Mouse (Mus musculus): Measurements from ENCODE around the gene Tpcn2. TPM values are rescaled to one million over a fixed set of nuclear protein-coding genes. Genes with fewer than 3 reads are reported as not detected.

Gene Tpcn2
- total RNA-seq, 2 experiments from 2014 or later, result 9.4 to 11.7 TPM

GRCm38 (mm10) chr7:145159283-145160240 is 124.2 kb downstream of the Tpcn2 start:
- peak in 1 of 2 experiments; percentile 50 for DNase-seq (ENCODE audit: low spot score in 2 of 2)

GRCm38 (mm10) chr7:145155666-145156065 is 128.1 kb downstream of the Tpcn2 start:
- no peak for DNase-seq (ENCODE audit: low spot score in 2 of 2)

- no peak for DNase-seq (ENCODE audit: low spot score in 2 of 2)
Observed at GRCm38 (mm10) chr7:145154066-145154465, 129.7 kb downstream of the Tpcn2 start.

- DNase-seq (ENCODE audit: low spot score in 2 of 2), result no peak
Observed at GRCm38 (mm10) chr7:145151845-145152244, 132.0 kb downstream of the Tpcn2 start.

GRCm38 (mm10) chr7:145148902-145149301 is 134.9 kb downstream of the Tpcn2 start:
- DNase-seq (ENCODE audit: low spot score in 2 of 2), result no peak

- no peak for DNase-seq (ENCODE audit: low spot score in 2 of 2)
Observed at GRCm38 (mm10) chr7:145147973-145148698, 135.7 kb downstream of the Tpcn2 start.

GRCm38 (mm10) chr7:145146252-145146930 is 137.4 kb downstream of the Tpcn2 start:
- DNase-seq (ENCODE audit: low spot score in 2 of 2), result no peak

- no peak for DNase-seq (ENCODE audit: low spot score in 2 of 2)
Observed at GRCm38 (mm10) chr7:145143502-145144070, 140.2 kb downstream of the Tpcn2 start.

GRCm38 (mm10) chr7:145140656-145141055 is 143.2 kb downstream of the Tpcn2 start:
- DNase-seq (ENCODE audit: low spot score in 2 of 2), result no peak

GRCm38 (mm10) chr7:145139576-145139975 is 144.2 kb downstream of the Tpcn2 start:
- DNase-seq (ENCODE audit: low spot score in 2 of 2), result no peak

GRCm38 (mm10) chr7:145139100-145139499 is 144.7 kb downstream of the Tpcn2 start:
- DNase-seq (ENCODE audit: low spot score in 2 of 2), result no peak

- no peak for DNase-seq (ENCODE audit: low spot score in 2 of 2)
Observed at GRCm38 (mm10) chr7:145137871-145138270, 145.9 kb downstream of the Tpcn2 start.

- no peak for DNase-seq (ENCODE audit: low spot score in 2 of 2)
Observed at GRCm38 (mm10) chr7:145136831-145137230, 147.0 kb downstream of the Tpcn2 start.

Other genes with a start within 250 kb of the Tpcn2 start
- under 1 TPM in 1 of 2 experiments, not detected in 1; 0.31 TPM for gene 1810010D01Rik, start 75.9 kb downstream of the Tpcn2 start, total RNA-seq (2021)
- gene Mrgprf, start 16.8 kb upstream of the Tpcn2 start, total RNA-seq (2021), result 10 to 100 TPM; 13.1 to 15.8 TPM
- under 1 TPM; 0.08 to 0.10 TPM for gene Mrgprd, start 30.8 kb upstream of the Tpcn2 start, total RNA-seq (2021)

All from gastrocnemius, postnatal 4 days (tissue).